Mouse (Mus musculus) right cerebral cortex, postnatal 36 days (tissue): ENCODE results near the gene Clcn1.

Experiments used
- DNase-seq, 2 experiments: peaks; one replicate each; pipeline ENCODE4 v3.0.0; 2022; ENCODE audit warnings: low spot score in 2 of 2, mixed read lengths in 1 of 2

The Clcn1 gene

DNA sequence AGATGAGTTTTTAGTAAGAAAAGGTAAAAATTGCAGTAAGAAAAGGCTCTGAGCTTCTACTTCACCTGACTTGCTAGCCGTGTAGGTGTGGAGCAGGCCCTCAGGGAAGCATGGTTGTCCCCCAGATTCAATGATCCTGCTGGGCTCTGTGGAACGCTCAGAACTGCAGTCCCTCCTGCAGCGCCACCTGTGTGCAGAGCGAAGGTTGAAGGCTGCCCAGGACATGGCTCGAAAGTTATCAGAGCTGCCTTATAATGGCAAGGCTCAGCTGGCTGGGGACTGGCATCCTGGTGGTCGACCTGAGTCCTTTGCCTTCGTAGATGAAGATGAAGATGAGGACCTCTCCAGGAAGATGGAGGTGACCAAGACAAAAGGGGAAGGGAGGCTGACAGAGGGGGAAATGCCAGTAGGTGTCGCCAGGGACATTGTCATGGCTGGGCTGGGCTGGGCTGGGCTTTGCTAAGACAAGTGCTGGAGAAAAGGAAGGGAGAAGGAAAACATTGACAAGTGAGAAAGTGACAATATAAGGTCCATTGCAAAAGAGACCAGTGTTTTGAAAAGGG, 23.4 kb downstream of the Clcn1 start:
- no peak for DNase-seq

DNA sequence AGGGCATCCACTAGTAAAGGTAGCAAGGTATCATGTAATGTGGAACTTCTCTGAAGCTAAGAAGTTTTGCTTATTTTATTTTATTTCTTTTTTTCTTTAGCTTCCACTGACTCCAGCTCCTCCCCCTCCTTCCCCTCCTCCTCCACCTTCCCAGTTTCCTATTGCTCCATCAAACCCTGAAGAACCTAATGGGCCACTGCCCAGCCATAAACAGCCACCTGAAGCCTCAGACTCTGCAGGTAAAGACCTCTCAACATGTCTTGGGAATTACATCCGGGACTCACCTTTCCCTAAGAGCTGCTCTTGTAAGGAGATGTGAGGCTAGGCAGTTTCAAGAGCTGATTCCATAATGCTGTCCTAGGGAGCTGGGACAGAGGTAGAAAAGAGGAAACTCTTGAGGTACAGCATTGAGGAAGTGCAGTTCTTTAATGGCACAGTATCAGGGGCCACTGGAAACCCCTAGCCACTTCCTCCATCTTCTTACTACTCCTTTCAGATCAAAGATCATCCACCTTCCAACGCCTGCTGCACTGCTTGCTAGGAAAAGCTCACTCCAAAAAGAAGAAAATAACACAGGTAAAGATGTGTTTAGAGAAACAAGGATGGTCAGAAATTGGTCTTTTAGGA, 24.1 kb downstream of the Clcn1 start:
- no peak for DNase-seq

DNA sequence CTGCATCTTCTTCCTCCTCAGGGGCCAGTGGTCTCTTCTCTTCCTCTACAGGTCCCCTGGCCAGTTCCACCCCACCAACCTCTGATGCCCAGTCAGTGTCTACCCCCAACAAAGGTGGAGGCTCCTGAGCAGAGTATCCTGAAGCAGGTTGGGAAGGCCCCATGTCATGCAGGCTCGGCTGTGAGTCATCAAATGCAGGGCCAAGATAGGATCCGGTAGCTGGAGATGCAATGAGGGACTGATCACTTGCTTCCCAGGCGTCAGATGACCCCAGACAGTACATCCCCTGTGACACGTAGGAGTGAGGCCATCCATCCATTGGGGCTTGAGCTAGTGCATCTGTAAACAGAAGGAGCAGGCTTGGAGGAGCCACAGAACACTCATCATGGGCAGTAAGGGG, 31.8 kb downstream of the Clcn1 start:
- DNase-seq = no peak

DNA sequence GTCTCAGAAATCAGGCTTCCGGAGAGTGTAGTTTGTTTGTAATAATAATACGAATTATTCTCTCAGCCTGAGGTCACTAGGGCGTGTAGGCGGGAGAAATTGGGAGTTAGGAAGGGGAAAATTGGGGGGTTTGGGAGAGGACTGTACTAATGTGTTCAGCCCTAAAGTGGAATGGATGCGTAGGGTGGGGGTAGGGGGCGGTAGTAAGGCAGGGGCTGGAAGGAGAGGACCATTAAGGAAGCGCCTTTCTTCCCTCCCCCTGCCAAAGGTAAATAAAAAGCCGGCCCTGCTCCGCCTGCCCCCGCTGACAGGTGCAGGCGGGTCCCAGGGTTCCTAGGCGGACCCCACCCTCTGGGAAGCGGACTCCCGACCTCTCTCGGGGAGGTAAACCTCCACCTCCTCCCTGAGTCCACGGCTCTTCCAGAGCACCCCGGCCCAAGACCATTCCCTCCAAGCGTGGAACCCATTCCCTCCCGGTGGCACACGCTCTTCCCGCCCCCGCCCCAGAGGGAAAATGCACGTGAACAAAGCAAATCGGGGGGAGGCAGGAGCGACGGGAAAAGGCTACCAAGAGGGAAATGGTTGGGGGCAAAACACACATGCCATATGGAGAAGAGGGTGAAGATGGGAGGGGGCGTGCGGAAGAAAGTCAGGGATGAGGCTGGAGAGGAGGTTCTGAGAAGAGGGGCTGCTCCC, 37.0 kb downstream of the Clcn1 start:
- DNase-seq = no peak

DNA sequence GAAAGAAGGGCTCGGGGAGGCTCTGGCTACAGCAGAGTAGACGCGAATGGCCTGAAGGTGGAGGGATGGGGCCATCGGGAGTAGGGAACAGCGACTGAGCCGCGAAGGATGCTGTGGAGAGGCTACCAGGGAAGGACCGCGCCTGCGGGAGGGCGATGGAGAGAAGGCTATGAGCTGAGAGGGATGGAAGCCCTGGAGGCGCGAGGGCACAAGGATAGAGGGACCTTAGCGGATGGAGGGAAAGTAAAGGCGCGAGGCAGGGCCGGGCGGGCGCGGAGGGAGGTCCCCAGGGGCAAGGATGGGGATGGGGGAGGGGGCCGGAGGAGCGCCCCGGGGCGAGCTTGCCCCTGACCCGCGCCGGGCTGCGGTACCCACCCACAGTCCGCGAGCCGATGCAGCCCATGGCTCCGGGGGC, 37.6 kb downstream of the Clcn1 start:
- DNase-seq = no peak

DNA sequence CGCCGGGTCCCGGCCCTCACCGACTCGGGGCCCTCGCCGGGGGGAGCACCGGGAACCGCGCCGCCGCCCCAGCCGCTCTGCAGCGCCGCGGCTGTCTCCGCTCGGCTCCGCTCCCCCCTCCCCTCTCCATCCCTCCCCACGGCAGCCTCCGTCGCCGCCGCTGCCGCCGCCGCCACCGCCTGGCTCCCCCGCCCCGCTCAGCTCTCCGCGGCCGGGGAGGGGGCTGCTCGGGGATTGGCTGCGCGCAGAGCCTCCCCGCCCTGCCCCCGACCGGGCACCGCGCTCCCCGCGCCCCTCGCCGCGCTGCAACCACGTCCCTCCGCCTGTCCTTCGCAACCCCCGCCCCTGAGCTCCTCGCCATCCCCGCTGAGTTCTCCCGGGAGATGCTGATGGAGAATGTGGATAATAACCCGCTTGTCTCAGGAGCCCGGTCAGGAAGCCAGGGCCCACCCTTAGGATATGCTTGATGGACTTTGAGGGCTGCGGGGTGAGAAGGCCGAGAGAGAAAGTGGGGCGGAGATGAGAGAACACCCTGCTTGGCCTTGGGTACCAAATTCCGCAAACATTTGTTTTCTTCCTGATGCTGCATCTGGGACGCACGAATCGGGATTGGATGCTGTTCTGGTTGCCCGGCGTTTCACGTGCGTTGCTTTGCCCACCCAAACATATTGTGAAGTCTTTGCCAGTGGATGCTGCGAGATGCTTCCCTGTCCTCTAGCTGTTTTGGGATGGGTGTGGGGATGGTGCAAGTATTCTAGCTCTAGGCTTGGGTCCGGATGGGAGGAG, 38.2 kb downstream of the Clcn1 start, which contains the start of gene Fam131b:
TSS of gene Fam131b (minus strand) at position 162 of the 786 bp plus-strand sequence.
- peak; percentile 45 to 65 for DNase-seq

DNA sequence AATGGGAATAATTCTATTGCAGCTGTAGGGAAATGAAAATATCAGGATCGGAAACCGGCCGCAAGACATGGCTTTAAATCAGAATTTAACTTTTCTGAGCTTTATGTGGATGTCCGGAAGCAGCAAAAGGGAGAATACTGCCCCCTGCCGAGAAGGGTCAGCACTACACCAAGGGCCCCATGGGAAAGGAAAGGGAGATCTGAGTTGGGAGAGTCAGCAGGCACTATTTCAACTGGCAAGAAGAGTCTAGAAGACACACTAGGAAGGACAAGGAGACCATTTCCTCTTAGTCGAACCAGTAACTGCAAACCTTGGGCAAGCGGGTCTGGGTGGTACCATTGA, 38.8 kb downstream of the Clcn1 start:
- peak; percentile 72 to 76 for DNase-seq

DNA sequence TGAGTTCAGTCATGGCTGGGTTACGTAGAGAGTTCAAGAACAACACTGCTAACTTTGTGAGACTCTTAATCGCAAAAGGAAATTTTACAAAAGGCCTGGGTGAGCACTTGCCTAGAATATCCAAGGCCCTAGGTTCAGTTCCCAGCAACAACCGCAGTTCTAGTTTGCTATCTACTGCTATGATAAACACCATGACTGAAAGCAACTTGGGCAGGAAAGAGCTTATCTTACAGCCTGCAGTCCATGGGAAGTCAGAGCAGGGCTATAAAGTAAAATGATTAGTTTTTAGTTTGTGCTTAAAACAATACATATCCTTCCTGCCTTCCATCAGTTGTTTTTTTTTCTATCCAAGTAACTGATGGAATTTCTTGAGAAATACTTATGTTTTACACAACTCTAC, 40.0 kb downstream of the Clcn1 start:
- DNase-seq = no peak

DNA sequence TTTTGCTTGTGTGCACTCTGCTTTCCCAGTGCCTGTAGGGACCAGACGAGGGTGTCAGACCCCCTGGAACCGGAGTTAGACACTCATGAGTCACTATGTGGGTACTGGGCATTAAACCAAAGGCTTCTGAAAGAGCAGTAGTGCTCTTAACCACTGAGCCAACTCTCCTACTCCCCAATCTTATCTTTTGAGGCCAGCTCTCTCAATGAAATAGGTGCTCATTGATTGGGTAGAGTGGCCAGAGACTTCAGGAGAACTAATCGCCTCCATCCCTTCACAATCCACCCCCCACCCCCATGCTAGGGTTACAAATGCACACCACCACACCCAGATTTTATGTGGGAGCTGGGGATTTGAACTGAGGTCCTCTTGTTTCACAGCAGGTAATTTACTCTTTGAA, 42.3 kb downstream of the Clcn1 start:
- DNase-seq = no peak

DNA sequence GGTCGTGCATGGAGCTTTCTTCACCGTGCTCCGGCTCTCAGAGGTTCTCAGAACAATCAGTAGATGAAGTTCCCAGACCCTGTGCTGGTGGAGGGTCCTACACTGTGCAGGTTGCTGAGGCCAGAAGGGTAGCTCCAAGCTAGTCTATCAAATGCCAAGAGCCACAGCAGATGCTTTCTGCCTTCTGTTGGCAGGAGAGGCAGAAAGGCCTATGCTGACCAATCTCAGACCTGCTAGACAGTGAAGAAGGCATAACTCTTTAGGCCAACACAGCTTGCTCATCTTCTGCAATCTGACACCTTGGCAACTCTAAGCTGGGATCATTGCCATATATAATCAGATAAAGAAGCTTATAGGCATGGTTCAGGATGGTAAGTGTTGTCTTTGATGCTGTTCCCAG, 43.7 kb downstream of the Clcn1 start:
- no peak for DNase-seq

DNA sequence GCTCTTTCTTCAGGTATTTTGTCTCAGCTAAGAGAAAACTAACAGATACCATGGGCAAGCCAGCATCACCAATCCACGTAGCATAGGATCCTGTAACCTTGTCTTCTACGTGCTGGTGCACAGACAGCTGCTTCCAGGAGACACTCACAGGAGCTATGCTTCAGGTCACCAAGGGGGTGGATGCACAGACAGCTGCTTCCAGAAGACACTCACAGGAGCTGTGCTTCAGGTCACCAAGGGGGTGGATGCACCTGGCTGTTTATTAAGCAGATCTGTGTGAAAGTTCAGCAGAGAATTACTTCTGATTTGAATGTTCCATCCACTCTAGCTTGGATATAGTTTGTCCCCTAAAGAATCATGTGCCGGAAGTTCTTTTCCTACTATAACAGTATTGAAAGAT, 44.5 kb downstream of the Clcn1 start:
- DNase-seq = no peak

DNA sequence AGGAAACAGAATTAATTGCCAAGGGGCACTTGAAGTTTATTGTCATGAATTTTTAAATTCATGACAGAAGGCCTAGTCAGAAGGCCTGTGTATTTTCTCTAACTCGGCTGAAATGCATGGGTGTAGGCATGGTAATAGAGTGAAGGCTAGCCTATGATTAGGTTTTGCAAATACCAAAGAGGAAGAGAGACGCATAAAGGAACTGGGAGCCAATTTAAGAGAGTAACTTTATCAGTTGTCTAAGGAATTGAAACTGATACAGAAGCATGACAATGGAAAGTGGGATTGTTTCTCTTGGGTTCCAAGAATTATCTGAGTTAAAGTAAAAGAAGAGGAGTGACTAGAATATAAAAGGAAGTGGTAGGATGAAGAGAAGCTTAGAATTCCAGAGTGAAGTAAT, 52.7 kb downstream of the Clcn1 start:
- no peak for DNase-seq

DNA sequence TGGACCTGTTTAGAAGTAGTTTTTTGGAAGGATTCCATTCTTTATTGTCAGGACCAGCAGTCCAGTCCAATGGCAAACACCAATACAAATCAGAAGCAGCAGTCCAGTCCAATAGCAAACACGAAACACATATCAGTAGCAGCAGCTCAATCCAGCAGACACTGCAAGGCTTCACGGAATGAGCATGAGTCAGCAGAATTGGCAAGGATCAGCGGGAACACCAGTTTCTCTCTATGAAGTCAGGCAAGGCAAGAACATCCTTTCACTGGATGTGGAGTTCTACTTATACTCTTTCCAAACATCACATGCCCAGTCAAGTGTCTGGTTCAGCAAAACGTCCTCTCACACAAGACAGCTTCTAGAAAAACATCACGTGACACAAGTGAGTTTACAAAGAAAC, 53.5 kb downstream of the Clcn1 start:
- DNase-seq = no peak

DNA sequence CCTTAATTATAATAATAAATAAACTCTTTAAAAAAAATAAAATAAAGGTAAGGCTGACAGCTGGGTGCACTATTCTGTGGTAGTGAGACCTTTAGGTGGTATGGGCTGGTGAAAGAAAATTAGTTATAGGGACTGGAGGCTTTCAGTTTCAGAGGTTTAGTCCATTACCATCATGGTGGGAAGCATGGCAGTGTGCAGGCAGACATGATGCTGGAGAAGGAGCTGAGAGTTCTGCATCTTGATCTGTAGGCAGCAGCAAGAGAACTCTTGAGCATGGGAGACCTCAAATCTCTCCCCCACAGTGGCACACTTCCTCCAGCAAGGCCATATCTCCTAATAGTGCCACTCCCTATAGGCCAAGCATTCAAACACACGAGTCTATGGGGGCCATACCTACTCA, 55.7 kb downstream of the Clcn1 start:
- no peak for DNase-seq

DNA sequence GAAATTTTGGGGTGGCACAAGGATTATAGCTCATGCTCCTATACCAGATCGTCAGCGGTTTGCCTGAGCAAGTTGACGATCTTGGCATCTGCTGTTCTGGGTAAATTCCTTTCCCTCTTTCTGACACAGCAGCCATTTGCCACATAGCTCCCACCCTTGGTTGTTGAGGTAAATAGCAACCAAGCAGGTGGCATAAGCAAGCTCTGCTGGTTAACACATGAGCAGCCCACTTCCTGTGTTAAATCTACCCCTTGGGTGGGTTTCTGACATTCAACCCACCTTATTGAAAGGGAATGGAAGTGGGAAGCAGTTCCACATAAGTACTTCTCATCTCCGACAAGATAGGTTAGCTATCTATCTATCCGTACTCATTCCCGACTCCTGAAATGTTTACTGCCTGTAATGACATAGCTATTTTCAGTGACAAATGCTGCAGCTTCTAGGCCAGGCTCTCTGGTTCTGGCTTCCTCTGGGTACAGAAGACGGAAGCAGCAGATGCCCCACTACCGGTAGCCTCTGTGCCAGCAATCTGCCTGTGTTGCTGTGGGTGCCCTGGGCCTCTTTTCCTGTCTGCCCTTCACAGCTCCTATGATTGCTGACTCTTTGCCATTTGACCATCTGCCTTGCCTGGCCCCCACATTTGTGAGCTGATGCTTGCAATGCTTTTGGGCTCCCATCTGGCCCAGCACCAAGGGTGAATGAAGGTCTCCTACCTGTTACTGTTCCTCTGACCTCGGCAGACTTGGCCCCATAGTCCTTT, 57.1 kb downstream of the Clcn1 start:
- DNase-seq = no peak

DNA sequence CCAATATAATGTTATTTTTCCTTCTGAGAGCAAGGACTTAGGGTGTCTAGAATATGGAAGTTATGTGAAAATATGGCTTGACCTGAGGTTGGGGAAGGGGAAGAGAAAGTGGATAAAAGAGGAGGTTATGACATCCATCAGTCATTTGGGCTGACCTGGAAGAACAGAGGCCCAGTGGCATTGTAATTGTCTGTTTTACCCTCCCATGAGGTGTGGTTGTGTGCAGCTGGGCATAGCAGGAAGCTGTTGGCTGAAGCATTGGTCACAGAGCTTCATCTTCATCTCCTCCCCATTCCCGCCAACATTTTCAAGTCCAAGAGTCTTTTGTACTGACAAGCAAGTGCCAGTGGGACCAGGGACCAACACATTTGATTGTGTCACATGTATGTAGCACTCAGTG, 57.8 kb downstream of the Clcn1 start:
- DNase-seq = no peak

DNA sequence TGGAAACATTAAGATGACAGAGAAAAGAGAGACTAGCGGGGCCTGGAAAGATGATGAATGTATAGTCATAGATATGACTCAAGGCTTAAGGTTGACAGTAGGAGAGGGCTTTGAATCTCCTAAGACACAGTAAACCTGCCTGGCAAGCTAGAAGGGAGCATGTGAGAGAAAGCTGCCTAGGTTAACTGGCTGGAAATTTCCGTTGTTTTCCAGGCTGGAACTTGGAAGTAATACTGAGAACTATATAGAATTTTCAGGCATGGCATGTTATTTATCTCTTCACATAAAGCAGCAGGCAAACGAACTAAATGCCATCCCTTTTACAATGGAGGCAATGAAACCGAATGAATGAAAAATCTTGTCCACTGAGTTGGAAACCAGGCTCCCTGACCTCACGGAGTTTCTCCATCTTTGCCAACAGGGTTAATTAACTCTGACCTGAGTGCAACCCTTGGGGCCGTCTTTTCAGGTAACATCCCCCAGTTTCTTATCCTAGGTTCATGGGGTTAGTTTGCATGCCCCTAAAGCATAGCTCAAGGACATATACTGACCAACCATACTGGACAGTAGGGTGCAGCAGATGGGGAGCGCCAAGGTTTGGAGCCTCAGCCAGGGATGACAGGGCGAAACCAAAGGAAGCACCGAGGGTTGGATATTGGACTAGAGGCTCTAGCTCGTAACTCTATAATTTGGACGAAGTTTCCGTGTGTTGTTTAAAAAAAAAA, 62.0 kb downstream of the Clcn1 start:
- no peak for DNase-seq

DNA sequence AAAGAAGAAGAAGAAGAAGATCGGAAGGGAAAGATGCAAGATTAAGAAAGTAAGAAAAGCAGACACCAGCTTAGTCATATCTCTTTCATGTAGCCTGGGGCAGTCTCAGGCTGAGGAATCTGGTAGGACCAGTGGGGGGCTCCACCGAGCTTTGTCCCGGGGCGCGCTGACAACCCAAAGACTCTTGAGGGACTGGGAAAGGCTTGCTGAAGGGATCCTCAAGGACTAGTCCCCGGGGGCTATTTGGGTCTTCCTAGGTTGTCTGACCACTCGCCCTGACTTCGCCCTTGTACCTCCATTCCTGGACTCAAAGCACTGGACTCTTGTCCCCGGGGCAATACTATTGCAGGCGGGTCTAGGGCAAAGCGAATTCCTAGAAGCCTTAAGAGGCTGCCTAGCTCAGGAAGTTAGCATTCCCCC, 62.5 kb downstream of the Clcn1 start:
- DNase-seq = peak; percentile 56

DNA sequence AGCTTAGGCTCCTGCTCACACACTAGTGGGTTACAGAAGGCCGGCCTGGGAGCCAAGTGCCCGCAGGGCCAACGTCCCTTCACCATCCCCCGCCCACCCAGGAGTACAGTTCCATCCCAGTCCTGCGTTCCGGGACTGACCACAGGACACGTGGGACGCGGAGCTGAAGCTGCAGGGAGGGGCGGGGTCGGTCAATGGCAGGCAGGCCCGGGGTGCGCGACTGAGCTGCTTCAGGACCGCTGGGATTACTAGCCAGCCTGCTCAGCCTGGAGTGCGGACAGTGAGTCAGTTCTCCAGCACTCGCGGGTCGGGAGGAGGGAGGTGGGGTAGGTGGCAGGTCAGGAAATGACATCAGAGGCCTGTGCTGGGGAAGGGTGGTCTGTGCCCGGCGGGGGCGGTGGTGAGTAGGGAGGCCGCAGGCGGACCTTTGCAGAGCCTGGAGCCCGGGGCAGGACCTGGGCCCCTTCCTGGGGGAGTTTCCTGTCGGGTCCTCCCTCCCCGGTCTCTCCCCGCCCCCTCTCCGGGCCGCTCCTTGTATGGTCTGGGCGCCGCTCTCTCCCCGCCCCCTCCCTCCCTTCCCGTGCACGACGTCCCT, 63.0 kb downstream of the Clcn1 start, which contains the start of gene Zyx:
TSS of gene Zyx (plus strand) at position 205 of the 595 bp plus-strand sequence.
- DNase-seq = peak; percentile 69 to 77
